Mouse (Mus musculus) embryonic facial prominence, embryonic 11.5 days (tissue): ENCODE data around the gene Galntl6. TPM values are rescaled to one million over a fixed set of nuclear protein-coding genes. Genes with fewer than 3 reads are reported as not detected.

ENCODE experiments used
- ATAC-seq: fragments of 200-750 bp; cut with Nextera tagmentation; replicated peaks from 2 replicates; pipeline ENCODE4 v1.8.0; 2017; ENCODE audit warnings: low read depth; ENCODE audit not compliant: insufficient number of reproducible peaks, low FRiP score, low TSS enrichment
- DNase-seq: peaks from one replicate; pipeline ENCODE4 v3.0.0-alpha.2; 2015; ENCODE audit warnings: low spot score
- H3K27ac ChIP-seq: fragments of 300-500 bp; sonication (generic); replicated peaks from 2 replicates; pipeline ENCODE4 v1.5.1; 2014; ENCODE audit warnings: mild to moderate bottlenecking, low read depth, low read length, control low read depth
- H3K27me3 ChIP-seq: fragments of 300-500 bp; sonication (generic); 2 replicates; pipeline ENCODE4 v1.6.1; 2014; ENCODE audit warnings: mild to moderate bottlenecking, low read length, moderate library complexity, mixed read lengths; ENCODE audit not compliant: control insufficient read depth, insufficient read depth
- H3K36me3 ChIP-seq: fragments of 300-500 bp; sonication (generic); replicated peaks from 2 replicates; pipeline ENCODE4 v1.6.1; 2014; ENCODE audit warnings: low read depth, mild to moderate bottlenecking, low read length, moderate library complexity, mixed read lengths; ENCODE audit not compliant: control insufficient read depth, insufficient read depth
- H3K4me1 ChIP-seq: fragments of 300-500 bp; sonication (generic); 2 replicates; pipeline ENCODE4 v1.6.1; 2014; ENCODE audit warnings: low read length, mixed read lengths; ENCODE audit not compliant: control insufficient read depth, insufficient read depth
- H3K4me2 ChIP-seq: fragments of 300-500 bp; sonication (generic); 2 replicates; pipeline ENCODE4 v1.6.1; 2014; ENCODE audit warnings: low read depth, mild to moderate bottlenecking, control low read depth, low read length, moderate library complexity
- H3K4me3 ChIP-seq: fragments of 300-500 bp; sonication (generic); 2 replicates; pipeline ENCODE4 v1.5.1; 2014; ENCODE audit warnings: low read depth, low read length, control low read depth
- H3K9ac ChIP-seq: fragments of 300-500 bp; sonication (generic); replicated peaks from 2 replicates; pipeline ENCODE4 v1.6.1; 2014; ENCODE audit warnings: mild to moderate bottlenecking, control low read depth, low read length
- H3K9me3 ChIP-seq: fragments of 300-500 bp; sonication (generic); replicated peaks from 2 replicates; pipeline ENCODE4 v1.6.1; 2016; ENCODE audit warnings: mild to moderate bottlenecking, low read length, inconsistent platforms, mixed read lengths; ENCODE audit not compliant: control insufficient read depth
- WGBS: fragments of 180-500 bp; shearing (Covaris S2); extraction: QIAGEN DNeasy Blood & Tissue Kit; methylation state at CpG from one replicate; pipeline ENCODE4 v1.1.7; 2014; 5-methylcytosine and 5-hydroxymethylcytosine counted together
- polyA plus RNA-seq: library from polyadenylated mRNA; unstranded; fragments of >200 nt; fragmentation: Nextera tagmentation; extraction: Ambion mirVana; gene quantifications from 2 replicates; pipeline ENCODE4 v1.2.1, GENCODE M21; 2014

The Galntl6 gene
- polyA plus RNA-seq, 1 experiment from 2014 or later = 0.74 TPM

DNA sequence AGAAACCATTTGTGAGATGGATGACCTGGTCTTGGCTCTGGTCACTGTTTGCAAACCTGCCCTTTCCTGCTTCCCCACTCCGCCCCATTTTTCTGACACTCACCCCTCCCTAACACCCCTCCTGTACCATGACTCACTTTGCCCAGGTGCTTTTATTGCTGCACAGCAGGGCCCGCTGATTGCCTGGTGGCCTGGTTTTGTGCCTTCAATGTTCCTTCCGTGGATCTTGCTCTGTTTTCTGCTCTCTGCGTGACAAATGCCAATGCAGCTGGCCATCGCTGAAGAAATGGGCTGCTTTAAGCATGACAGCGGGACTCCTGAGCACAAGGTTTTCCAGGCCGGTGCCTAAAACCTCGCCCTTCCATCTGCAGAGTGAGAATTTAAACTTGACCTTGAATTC is 1171.1 kb downstream of the Galntl6 start:
- Histone ChIP-seq H3K4me3 (no peak overlapping the region), H3K9ac (no peak overlapping the region), H3K4me1 (no peaks in the 10 kb centered on the region), H3K27ac (no peak overlapping the region), H3K27me3 (no peaks in the 10 kb centered on the region), H3K4me2 (no peak overlapping the region), H3K9me3 (no peaks in the 10 kb centered on the region), H3K36me3 (no peaks in the 10 kb centered on the region)
- 66% methylated on average over 8 of the region's 8 CpGs for WGBS
- ATAC-seq = no peak
- no peak for DNase-seq

DNA sequence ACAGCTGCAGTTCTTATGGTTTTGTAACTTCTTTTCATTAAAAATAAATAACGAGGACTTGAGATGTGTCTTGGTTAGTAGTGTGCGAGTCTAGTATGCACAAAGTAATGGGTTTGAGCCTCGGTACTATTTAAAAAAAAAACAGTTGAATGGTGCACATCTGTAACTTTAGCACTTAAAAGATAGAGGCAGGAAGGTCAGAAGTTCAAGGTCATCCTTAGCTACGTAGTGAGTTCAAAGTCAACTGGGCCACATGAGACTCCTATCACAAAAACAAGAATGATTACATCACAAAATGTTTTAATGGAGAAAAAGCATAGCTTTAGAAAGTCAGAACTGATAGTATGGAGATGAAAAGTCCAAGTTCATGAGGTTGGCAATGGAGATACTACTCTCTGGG is 1175.2 kb downstream of the Galntl6 start:
- Histone ChIP-seq H3K9ac (no peak overlapping the region), H3K4me3 (no peak overlapping the region), H3K4me1 (no peaks in the 10 kb centered on the region), H3K9me3 (no peaks in the 10 kb centered on the region), H3K4me2 (no peak overlapping the region), H3K27ac (no peak overlapping the region), H3K36me3 (no peaks in the 10 kb centered on the region), H3K27me3 (no peaks in the 10 kb centered on the region)
- DNase-seq (no peak), ATAC-seq (no peak)
- 76% methylated on average over 4 of the region's 4 CpGs for WGBS

DNA sequence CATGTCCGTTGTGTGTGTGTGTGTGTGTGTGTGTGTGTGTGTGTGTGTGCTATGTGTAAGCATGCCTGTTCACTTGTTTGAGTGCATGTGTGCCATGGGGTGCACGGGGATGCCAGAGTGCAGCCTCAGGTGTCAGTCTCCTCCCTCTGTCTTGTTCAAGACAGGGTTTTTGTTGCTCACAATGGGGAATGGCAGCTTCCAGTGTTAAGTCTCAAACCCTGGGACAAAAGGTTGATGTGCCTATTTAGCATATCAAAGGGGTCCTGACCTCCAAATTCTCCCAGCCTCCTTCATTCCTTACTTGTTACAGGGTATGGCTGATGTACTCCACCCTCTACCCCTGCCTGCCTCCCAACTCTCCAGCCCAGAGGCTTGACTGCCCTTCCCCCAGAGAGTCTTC is 1179.6 kb downstream of the Galntl6 start:
- 28% methylated on average over 2 of the region's 2 CpGs for WGBS
- no peaks in the 10 kb centered on the region for H3K4me1 ChIP-seq
- H3K4me3 ChIP-seq = no peak overlapping the region
- no peak overlapping the region for H3K9ac ChIP-seq
- no peak for ATAC-seq
- no peaks in the 10 kb centered on the region for H3K27me3 ChIP-seq
- H3K9me3 ChIP-seq = no peaks in the 10 kb centered on the region
- H3K36me3 ChIP-seq = no peaks in the 10 kb centered on the region
- no peak overlapping the region for H3K4me2 ChIP-seq
- DNase-seq = no peak
- H3K27ac ChIP-seq = no peak overlapping the region

DNA sequence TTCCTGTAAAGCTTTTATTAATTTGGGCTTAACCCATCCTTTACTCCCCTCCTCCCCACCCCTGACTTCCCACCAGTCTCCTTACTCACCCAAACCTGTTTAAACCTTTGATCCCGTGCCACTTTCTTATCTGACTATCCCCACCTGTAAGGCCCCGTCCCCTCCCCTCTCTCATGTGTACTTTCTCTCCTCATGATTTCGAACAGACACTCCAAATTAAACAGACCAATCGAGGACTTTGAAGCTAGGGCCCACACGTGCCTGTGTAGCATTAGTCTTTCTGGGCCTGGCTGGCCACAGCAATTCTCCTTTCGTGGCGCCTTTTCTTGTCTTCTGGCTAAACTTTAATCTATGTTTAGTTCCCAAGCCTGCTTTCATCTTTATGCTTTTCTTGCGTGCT is 1180.8 kb downstream of the Galntl6 start:
- WGBS = 81% methylated on average over 8 of the region's 8 CpGs

DNA sequence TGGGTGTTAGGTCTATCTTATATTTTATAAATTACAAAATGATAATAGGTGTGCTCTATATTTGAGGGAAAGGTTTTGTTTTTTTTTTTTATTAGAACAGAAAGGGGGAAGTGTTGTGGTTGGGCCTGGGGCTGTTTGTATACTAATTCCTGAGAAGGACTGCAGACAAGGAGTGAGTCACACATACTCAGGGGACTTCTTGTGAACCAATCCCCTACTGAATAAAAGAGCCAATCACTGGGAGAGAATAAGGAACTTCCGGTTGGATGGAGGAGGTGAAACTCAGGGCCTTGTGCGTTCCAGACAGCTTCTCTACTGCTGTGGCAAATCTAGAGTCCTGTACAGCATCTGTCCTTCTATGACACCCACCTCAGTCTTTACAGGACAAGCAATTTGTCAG is 1184.2 kb downstream of the Galntl6 start:
- no peak for DNase-seq
- no peak overlapping the region for H3K4me2 ChIP-seq
- no peak for ATAC-seq
- H3K27me3 ChIP-seq = no peaks in the 10 kb centered on the region
- H3K36me3 ChIP-seq = no peaks in the 10 kb centered on the region
- no peak overlapping the region for H3K4me3 ChIP-seq
- H3K9me3 ChIP-seq = no peaks in the 10 kb centered on the region
- WGBS = 75% methylated on average over 2 of the region's 2 CpGs
- no peak overlapping the region for H3K27ac ChIP-seq
- no peaks in the 10 kb centered on the region for H3K4me1 ChIP-seq
- H3K9ac ChIP-seq = no peak overlapping the region

More for the DNA sequence above, 1180.8 kb downstream of the Galntl6 start:
- no peak overlapping the region for H3K9ac ChIP-seq
- ATAC-seq (no peak), DNase-seq (no peak)
- no peak overlapping the region for H3K4me3 ChIP-seq
- no peak overlapping the region for H3K4me2 ChIP-seq
- no peaks in the 10 kb centered on the region for H3K9me3 ChIP-seq
- H3K36me3 ChIP-seq = no peaks in the 10 kb centered on the region
- no peaks in the 10 kb centered on the region for H3K27me3 ChIP-seq
- H3K4me1 ChIP-seq = no peaks in the 10 kb centered on the region
- no peak overlapping the region for H3K27ac ChIP-seq

DNA sequence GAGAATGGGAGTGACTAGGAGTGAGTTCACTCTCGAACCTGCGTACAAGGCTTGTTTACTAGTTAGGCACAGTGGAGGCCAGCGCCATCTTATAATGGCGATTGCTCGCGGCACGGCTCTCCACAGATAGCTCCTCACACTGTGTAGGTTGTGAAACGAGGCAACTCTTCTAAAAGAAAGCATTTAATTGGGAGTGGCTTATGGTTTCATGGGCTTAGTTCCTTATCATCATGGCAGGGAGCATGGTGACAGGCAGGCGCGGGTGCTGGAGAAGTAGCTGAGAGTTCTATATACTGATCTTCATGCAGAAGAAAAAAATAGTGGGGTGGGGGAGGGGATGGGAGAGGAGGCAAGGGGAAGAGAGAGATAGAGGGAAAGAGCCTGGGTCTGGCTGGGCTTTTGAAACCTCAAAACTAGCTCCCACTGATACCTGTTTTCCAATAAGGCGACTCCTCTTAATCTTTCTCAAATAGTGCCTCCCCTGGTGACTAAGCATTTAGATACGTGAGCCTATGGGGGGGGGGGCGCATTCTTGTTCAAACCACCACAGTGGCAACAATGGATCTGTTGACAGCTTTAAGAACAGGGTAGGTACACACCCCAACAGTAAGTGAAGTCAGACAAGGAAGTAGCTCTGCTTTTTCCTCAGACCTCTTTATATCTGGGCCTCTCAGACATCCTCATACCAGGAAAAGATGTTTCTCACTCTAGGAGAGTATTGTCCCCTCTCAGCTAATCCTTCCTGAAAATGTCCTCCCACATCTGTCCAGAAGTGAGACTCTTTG is 1187.4 kb downstream of the Galntl6 start:
- H3K4me2 ChIP-seq = no peak overlapping the region

More for the DNA sequence above, 1187.4 kb downstream of the Galntl6 start:
- Histone ChIP-seq H3K27me3 (no peaks in the 10 kb centered on the region), H3K9ac (no peak overlapping the region), H3K9me3 (no peaks in the 10 kb centered on the region), H3K36me3 (no peaks in the 10 kb centered on the region), H3K4me1 (no peaks in the 10 kb centered on the region), H3K4me3 (no peak overlapping the region), H3K27ac (no peak overlapping the region)
- DNase-seq = no peak
- whole genome bisulfite sequencing = 89% methylated on average over 13 of the region's 13 CpGs
- ATAC-seq = no peak

Other genes starting within 250 kb of the Galntl6 start
- gene BC030500, start 885 bp downstream of the Galntl6 start, polyA plus RNA-seq = 0.76 and 1.4 TPM in 2 replicates